Mouse (Mus musculus) olfactory bulb, adult 2 months (tissue): ENCODE data around the gene Ppp1r2. TPM values are rescaled to one million over a fixed set of nuclear protein-coding genes. Genes with fewer than 3 reads are reported as not detected.
A peak's percentile ranks its signal among the peaks of the same experiment; 100 is the strongest.

Experiments
- H3K27ac ChIP-seq: fragments of 200-500 bp; 2 replicates; pipeline ENCODE4 v1.5.1; 2012; ENCODE audit warnings: low read depth, low read length; ENCODE audit not compliant: insufficient read depth
- H3K4me1 ChIP-seq: fragments of 200-500 bp; 2 replicates; pipeline ENCODE4 v1.6.1; 2012; ENCODE audit warnings: low read length; ENCODE audit not compliant: control insufficient read depth, insufficient read depth
- H3K4me3 ChIP-seq: fragments of 200-500 bp; 2 replicates; pipeline ENCODE4 v1.5.1; 2012; ENCODE audit warnings: mild to moderate bottlenecking, low read depth, low read length, moderate library complexity; ENCODE audit not compliant: insufficient read depth
- CTCF ChIP-seq: fragments of 200-500 bp; IDR thresholded peaks from 2 replicates; pipeline ENCODE4 v1.5.1; 2012; ENCODE audit warnings: low read depth, mild to moderate bottlenecking, low read length, moderate library complexity; ENCODE audit not compliant: insufficient read depth
- POLR2A ChIP-seq: fragments of 200-500 bp; IDR thresholded peaks from 2 replicates; pipeline ENCODE4 v1.6.1; 2012; ENCODE audit warnings: mild to moderate bottlenecking, low read depth, low read length, moderate library complexity; ENCODE audit not compliant: insufficient read depth
- WGBS: fragments of 180-500 bp; shearing (Covaris S2); methylation state at CpG from one replicate; pipeline ENCODE4 v1.1.7; 2018; 5-methylcytosine and 5-hydroxymethylcytosine counted together
- polyA plus RNA-seq: library from polyadenylated mRNA; stranded (reverse); fragments of >200 nt; gene quantifications from 2 replicates; pipeline ENCODE4 v1.2.4, GENCODE M21; 2012; ENCODE audit warnings: low replicate concordance; ENCODE audit not compliant: missing spikeins, insufficient read depth, insufficient read length

Gene Ppp1r2
- polyA plus RNA-seq, 1 experiment = not detected

DNA sequence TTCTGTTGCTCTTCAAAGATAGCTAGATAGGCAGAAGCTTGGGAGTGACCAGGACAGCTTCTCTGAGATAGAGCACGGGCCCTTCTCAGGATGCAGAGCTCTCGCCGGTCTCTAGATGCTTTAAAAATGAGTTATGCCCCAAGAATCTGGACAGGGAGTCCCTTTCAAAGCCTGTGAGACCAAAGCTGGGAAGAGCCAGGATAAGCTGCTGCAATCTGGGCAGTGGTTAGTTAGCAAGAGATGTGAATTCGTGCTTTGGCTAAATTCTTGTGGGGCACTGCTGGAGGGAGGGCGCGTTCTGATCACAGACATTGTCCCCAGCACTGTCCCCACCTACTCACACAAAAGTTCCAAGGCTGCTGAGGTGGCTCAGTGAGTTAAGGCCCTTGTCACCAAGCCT, 3.5 kb upstream of the Ppp1r2 start:
- WGBS = 88% methylated on average over 6 of the region's 6 CpGs
- TF ChIP-seq CTCF = no peak
- no peak for TF ChIP-seq POLR2A

DNA sequence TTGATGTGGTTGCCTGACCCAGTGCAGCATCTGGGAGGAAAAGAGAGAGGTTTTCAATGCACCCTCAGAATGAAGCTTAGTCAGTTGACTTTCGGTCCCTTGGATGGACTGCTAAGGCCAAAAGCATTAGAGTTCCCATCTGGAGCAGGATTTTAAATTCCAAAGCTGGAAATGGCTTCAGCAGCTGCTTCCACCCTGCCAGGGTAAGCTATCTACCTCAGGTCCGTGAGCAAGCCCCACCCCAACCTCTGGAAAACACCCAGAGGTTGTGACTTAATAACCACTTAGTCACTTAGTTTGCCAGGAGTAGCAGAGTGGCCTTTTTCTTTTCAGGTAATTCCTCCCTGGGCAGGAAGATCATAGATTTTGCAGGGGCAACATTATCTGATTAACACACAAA, 3.0 kb upstream of the Ppp1r2 start:
- 88% methylated on average over 2 of the region's 2 CpGs for WGBS
- Histone ChIP-seq H3K27ac (no peak overlapping the region), H3K4me1 (peaks cover 6% of the 10 kb centered on the region), H3K4me3 (no peak overlapping the region)
- TF ChIP-seq POLR2A (no peak), CTCF (no peak)

More for the DNA sequence above, 3.5 kb upstream of the Ppp1r2 start:
- peaks cover 6% of the 10 kb centered on the region for H3K4me1 ChIP-seq
- H3K4me3 ChIP-seq = no peak overlapping the region
- H3K27ac ChIP-seq = no peak overlapping the region

DNA sequence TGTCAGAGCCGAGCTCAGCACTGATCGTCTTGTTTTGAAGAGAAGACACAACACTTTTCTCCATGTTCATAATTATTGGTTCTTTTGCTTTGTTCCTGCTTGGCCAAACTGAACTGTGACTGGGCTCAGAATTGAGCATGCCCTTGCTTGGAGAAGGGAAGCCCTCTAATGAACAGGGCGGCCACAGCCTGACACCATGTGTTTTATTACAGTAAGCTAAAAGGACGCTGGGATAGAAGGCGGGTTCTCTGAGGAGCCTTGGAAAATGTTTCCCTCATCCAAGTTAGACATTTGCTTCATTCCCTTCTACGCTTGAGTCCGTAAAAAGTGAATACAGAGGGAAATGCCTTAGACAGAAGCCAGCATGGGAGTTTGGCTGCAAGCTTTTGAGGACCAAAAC, 1.9 kb upstream of the Ppp1r2 start:
- 0 out of 2 replicates have a peak overlapping the region, but pooled peaks have one; percentile 31 for H3K27ac ChIP-seq
- TF ChIP-seq CTCF = no peak
- TF ChIP-seq POLR2A = no peak
- WGBS = 60% methylated on average over 7 of the region's 7 CpGs

GRCm38 (mm10) chr16:31276539-31276938, 1.5 kb upstream of the Ppp1r2 start:
- TF ChIP-seq CTCF (no peak), POLR2A (no peak)
- H3K4me1 ChIP-seq = peaks cover 6% of the 10 kb centered on the region
- H3K4me3 ChIP-seq = no peak overlapping the region
- 32% methylated on average over 7 of the region's 7 CpGs for WGBS
- H3K27ac ChIP-seq = peak overlapping the region; percentile 31; the same call in 1 of the 2 replicates

More for the DNA sequence above, 1.9 kb upstream of the Ppp1r2 start:
- Histone ChIP-seq H3K4me3 (no peak overlapping the region), H3K4me1 (peaks cover 6% of the 10 kb centered on the region)

DNA sequence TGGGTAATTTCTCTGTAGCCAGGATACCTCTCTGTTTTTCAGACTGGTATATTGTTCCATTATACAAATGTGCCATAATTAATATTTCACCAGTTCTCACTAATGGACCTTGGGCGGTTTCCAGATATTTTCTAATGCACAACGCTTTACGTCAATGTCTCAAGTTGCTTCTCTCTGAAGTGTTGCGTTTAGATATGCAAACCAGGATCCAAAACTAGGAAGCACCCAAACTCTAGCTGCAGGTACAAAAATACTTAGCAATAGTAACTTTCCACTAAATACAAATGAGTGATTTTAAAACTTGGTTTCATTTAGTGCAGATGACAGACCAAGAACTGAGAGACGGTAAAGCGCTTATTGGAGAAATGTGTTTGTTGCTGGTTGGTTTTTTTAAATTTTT, 993 bp downstream of the Ppp1r2 start:
- WGBS = 1% methylated on average over 6 of the region's 6 CpGs
- peaks cover 6% of the 10 kb centered on the region for H3K4me1 ChIP-seq
- no peak overlapping the region for H3K27ac ChIP-seq
- no peak overlapping the region for H3K4me3 ChIP-seq
- no peak for TF ChIP-seq CTCF
- no peak for TF ChIP-seq POLR2A

DNA sequence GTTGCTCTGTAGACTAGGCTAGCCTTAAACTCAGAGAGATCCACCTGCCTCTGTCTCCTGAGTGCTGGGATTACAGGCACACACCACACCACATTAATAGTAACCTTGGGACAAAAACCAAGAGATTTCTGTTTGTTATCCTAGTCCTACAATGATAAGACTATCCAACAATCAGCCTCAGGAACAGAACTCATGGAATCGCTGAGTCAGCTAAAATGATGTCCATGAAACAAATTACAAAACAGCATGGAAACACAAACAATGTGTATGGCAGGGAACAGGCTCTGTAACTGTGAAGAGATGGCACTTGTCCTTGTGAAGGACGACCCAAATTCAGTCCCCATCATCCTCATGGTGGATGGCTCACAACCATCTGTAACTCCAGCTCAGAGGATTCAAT, 8.4 kb downstream of the Ppp1r2 start:
- no peak overlapping the region for H3K4me3 ChIP-seq
- TF ChIP-seq CTCF = no peak
- no peak for TF ChIP-seq POLR2A
- WGBS = 93% methylated on average over 2 of the region's 2 CpGs
- H3K4me1 ChIP-seq = no peaks in the 10 kb centered on the region
- H3K27ac ChIP-seq = no peak overlapping the region

- Histone ChIP-seq H3K4me3 (no peak overlapping the region), H3K27ac (no peak overlapping the region), H3K4me1 (no peaks in the 10 kb centered on the region)
- TF ChIP-seq CTCF = no peak
- 90% methylated on average over 2 of the region's 2 CpGs for whole genome bisulfite sequencing
These were observed 18.9 kb downstream of the Ppp1r2 start for GRCm38 (mm10) chr16:31256151-31256550.

DNA sequence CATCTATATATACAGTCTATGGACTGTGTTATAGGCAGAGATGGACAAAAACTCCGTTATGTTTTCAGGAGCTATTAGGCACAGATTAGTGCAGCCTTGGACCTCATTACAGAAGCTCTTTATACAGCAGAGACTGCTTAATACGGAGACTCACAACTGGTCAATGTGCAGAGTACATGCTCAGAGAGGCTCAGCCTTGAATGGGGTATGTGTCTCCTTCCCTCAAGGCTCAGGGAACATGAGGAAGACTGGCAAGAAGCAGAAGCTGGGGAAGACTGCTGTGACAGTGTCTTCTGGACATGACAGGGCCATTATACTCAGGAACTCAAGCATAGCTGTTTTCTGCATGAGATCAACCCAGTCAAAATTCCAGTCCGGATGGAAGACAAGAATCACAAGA, 19.4 kb downstream of the Ppp1r2 start:
- no peaks in the 10 kb centered on the region for H3K4me1 ChIP-seq
- 48% methylated on average over 3 of the region's 3 CpGs for WGBS
- H3K27ac ChIP-seq = no peak overlapping the region
- H3K4me3 ChIP-seq = no peak overlapping the region
- TF ChIP-seq CTCF (no peak), POLR2A (no peak)

GRCm38 (mm10) chr16:31249401-31249800, 25.7 kb downstream of the Ppp1r2 start:
- Histone ChIP-seq H3K4me1 (0 out of 2 replicates have a peak, but pooled peaks cover 2% of the 10 kb centered on the region), H3K27ac (no peak overlapping the region), H3K4me3 (no peak overlapping the region)
- TF ChIP-seq CTCF = no peak
- TF ChIP-seq POLR2A = no peak
- 78% methylated on average over 3 of the region's 3 CpGs for WGBS

- no peak for TF ChIP-seq CTCF
- TF ChIP-seq POLR2A = no peak
- WGBS = 67% methylated on average over 13 of the region's 13 CpGs
- Histone ChIP-seq H3K4me3 (no peak overlapping the region), H3K27ac (no peak overlapping the region), H3K4me1 (0 out of 2 replicates have a peak, but pooled peaks cover 2% of the 10 kb centered on the region)
These were observed 26.4 kb downstream of the Ppp1r2 start for GRCm38 (mm10) chr16:31248717-31249116.
